ENCODE assay signal across 8 mouse cellular contexts in genomic region chr4:97775059-97775458, GRCm38 (mm10). TPM values are rescaled to one million over a fixed set of nuclear protein-coding genes. Genes with fewer than 3 reads are reported as not detected.
DNase-seq lines count a peak whose midpoint lies in the region; ATAC-seq lines count a peak whose summit lies in the region.

No protein-coding gene starts in this region.

- DNase-seq in layer of hippocampus, adult 9-11 months: peak; percentile 67
- DNase-seq in layer of hippocampus, adult 11-12 months (ENCODE audit: low spot score): no peak
- peak; percentile 83 for DNase-seq in embryo, embryonic 10.5 days (ENCODE audit: low spot score)
- DNase-seq in heart, adult 18-20 months: peak; percentile 87 to 93
- DNase-seq in kidney, adult 11 months: peak; percentile 83
- DNase-seq in liver, embryonic 13.5 days: no peak
- peak; percentile 64 for DNase-seq in neural tube, embryonic 10.5 days (ENCODE audit: extremely low spot score, low spot score)
- DNase-seq in thymus, postnatal 25 days: peak; percentile 34

- ATAC-seq in liver, embryonic 13.5 days (ENCODE audit: low read depth): no peak

- H3K4me3 ChIP-seq in liver, embryonic 13.5 days (replicated peaks): peak overlapping the region; percentile 28

- H3K4me1 ChIP-seq in liver, embryonic 13.5 days (replicated peaks): peaks cover 29% of the 10 kb centered on the region

- H3K9me3 ChIP-seq in liver, embryonic 13.5 days (replicated peaks): no peaks in the 10 kb centered on the region

- peak overlapping the region; percentile 71 for H3K4me2 ChIP-seq in liver, embryonic 13.5 days

- peaks cover 65% of the 10 kb centered on the region for H3K27me3 ChIP-seq in liver, embryonic 13.5 days

- WGBS in liver, embryonic 13.5 days (ENCODE audit: insufficient replicate concordance): 1% methylated on average over 13 of the region's 13 CpGs

- H3K9ac ChIP-seq in liver, embryonic 13.5 days: no peak overlapping the region

- H3K27ac ChIP-seq in liver, embryonic 13.5 days: no peak overlapping the region

- no peaks in the 10 kb centered on the region for H3K36me3 ChIP-seq in liver, embryonic 13.5 days

RNA-seq across cellular contexts. Expression of gene Nfia, which starts 2.5 kb away (rescaled TPM):
- total RNA-seq in heart, adult 18-20 months (2021): 100 to 1,000 TPM; 115 to 127 TPM
- polyA plus RNA-seq in liver, embryonic 13.5 days (2015; fragmentation: Nextera tagmentation; extraction: Ambion mirVana): 3.0 and 3.8 TPM in 2 replicates

RNA-seq across cellular contexts. Expression of gene E130114P18Rik, which starts 2.8 kb away (rescaled TPM):
- not detected for total RNA-seq in heart, adult 18-20 months (2021)
- polyA plus RNA-seq in liver, embryonic 13.5 days (2015; fragmentation: Nextera tagmentation; extraction: Ambion mirVana): 0.09 TPM in 1 of 2 replicates, not detected in the other

Comparison
In these comparisons a context has a peak if more than half of its experiments do, and no peak if none do; other contexts are left out.
1. DNase-seq: peak in layer of hippocampus, adult 9-11 months (single experiment), embryo, embryonic 10.5 days (single experiment), heart, adult 18-20 months (2 of 2), kidney, adult 11 months (single experiment), neural tube, embryonic 10.5 days (single experiment) and thymus, postnatal 25 days (single experiment); none in layer of hippocampus, adult 11-12 months (single experiment) and liver, embryonic 13.5 days (single experiment).